Mouse (Mus musculus) regulatory T cell (primary cell): ENCODE results near the gene Gm10961.

Source experiments
- in situ Hi-C: fragments of 300-600 bp; cut with MboI, MseI; formaldehyde crosslinking; loops from one replicate; pipeline ENCODE4 v1.15.1; 2025; ENCODE audit warnings: high pct_unique_total_duplicates

Gm10961 gene

GRCm38 (mm10) chr3:107630682-107631522 lies at the start of gene Gm10961:
Gene Gm10961 (plus strand): TSS chr3:107631322.
- in situ Hi-C loops, result no loop called here

- in situ Hi-C loops, result loop anchor here (10.0 kb wide), 1 partner anchor 618 kb away; no protein-coding TSS in a partner anchor
These were observed 48.8 kb upstream of the Gm10961 start for GRCm38 (mm10) chr3:107582130-107582874.

GRCm38 (mm10) chr3:107582875-107583767 lies 48.0 kb upstream of the Gm10961 start:
- in situ Hi-C loops, result loop anchor here (10.0 kb wide), 1 partner anchor 618 kb away; no protein-coding TSS in a partner anchor

GRCm38 (mm10) chr3:107583893-107584292 lies 47.2 kb upstream of the Gm10961 start:
- in situ Hi-C loops, result loop anchor here (10.0 kb wide), 1 partner anchor 619 kb away; no protein-coding TSS in a partner anchor

DNA sequence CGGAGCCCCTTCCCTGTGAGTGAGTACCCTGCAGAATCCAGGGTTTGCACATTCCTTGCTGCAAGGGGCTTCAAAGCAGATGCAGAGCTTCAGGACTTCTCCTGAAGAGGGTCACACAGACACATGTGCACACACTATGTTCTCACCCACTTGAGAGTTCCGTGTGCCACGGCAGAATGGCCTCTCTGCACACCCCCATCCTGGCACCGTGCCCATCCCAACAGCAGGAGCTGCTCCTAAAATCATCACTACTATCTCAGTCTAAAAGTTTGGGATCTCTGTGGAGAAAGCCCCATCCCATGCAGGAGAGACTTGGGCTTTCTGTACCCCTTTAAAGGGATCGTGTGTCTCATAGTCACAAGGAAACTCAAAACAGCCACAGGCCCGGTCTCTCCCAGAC lies 44.6 kb upstream of the Gm10961 start:
- in situ Hi-C loops, result loop anchor here (10.0 kb wide), 1 partner anchor 622 kb away; no protein-coding TSS in a partner anchor

DNA sequence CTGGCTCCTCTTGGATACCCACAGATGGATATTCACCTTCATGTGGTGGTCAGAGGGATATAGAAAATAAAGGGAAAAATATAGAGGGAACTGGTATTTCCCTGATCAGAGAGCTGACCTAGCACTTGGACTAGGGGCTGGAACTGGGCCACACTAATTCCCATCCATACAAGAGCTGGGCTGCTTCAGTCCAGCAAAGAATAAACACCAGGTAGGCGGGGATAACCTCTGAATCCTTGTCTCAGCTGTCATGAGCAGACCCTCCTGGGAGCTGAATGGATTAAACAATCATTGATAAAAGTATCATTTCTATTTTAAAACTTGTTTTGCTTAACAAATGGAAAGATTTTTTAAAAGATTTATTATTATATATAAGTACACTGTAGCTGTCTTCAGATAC lies 39.5 kb upstream of the Gm10961 start:
- in situ Hi-C loops, result no loop called here

GRCm38 (mm10) chr3:107593632-107594031 lies 37.5 kb upstream of the Gm10961 start:
- in situ Hi-C loops, result no loop called here

DNA sequence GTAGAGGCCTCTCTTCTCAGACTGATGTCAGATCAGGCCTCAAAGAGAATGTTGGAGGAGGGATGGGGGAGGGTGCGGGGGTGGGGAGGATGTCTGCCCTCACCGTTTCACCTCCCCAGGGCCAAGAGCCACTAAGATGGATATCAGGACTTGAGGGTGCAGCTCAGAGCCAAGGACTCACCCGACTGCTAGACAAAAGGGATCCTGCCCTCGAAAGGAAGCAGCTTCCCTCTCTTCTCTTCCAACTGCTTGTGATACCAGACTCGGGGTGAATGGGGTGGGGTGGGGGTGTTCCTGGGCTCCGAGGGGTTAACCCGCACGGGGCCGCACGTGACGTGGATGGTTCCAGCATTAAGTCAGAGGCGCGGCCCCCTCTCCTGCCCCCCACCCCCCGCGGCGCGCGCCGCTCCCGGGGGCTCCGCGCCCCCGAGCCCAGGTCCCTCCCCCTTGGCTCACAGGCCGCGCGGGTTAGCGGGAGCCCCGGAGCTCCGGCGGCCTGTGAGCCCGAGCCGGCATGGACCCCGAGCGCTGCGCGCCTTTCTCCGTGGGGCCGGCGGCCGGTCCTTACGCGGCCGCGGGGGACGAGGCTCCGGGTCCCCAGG lies 36.4 kb upstream of the Gm10961 start, which contains the start of gene Alx3:
Gene Alx3, plus strand, starts transcription at position 370 of the 602 bp plus-strand sequence.
- in situ Hi-C loops, result no loop called here

DNA sequence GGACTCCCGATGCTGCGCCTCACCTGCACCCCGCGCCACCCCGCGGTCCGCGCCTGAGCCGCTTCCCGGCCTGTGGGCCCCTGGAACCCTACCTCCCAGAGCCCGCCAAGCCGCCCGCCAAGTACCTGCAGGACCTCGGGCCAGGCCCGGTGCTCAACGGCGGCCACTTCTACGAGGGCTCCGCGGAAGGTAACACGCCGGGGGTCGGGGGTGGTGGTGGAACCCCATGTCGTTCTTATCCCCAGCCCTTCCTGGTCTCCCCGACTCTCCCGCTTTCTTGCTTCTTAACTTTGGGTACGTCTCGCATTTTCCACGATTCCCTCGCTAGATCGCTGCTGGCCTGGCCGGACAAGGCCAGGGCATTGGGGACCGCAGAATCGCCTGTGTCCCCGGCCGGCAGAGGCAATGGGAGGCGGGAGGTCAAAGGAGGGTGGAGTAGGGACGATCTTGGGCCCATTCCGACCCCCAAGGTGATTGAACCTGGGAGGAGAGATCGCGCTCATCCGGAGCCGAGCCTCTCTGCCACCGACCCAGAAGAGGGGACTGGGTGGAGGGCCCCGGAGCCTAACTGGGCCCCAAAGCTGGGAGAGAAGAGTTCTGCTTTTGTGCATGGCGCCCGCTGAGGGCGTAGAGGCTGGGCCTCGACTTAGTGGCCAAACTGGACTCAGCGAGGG lies 35.7 kb upstream of the Gm10961 start:
- in situ Hi-C loops, result no loop called here

DNA sequence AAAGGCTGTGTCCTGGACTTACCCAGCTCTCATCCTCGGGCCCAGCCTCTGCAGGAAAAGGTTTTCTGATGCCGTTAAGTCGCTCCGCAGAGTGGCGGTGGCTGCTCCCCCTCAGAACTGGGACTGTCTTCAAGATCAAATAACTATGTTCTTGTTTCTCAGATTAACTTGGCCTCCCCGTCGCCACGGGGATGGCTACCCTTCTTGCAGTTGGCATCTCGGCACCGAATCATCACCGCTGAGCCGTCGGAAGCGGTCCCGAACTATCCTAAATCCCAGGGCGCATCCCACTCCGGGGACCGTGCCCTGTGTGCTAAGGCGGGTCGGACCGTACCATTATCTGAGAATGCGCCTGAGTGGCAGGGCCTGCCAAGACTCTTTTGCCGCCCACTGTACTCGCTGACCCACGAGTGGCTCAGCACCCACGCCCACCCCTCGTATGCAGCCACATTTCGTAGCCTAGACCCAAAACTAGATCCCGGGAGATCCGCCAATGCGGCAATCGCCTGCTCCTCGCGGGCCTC lies 35.1 kb upstream of the Gm10961 start:
- in situ Hi-C loops, result no loop called here

GRCm38 (mm10) chr3:107596559-107596958 lies 34.6 kb upstream of the Gm10961 start:
- in situ Hi-C loops, result no loop called here

- in situ Hi-C loops, result no loop called here
These were observed 34.0 kb upstream of the Gm10961 start for GRCm38 (mm10) chr3:107597134-107597533.

DNA sequence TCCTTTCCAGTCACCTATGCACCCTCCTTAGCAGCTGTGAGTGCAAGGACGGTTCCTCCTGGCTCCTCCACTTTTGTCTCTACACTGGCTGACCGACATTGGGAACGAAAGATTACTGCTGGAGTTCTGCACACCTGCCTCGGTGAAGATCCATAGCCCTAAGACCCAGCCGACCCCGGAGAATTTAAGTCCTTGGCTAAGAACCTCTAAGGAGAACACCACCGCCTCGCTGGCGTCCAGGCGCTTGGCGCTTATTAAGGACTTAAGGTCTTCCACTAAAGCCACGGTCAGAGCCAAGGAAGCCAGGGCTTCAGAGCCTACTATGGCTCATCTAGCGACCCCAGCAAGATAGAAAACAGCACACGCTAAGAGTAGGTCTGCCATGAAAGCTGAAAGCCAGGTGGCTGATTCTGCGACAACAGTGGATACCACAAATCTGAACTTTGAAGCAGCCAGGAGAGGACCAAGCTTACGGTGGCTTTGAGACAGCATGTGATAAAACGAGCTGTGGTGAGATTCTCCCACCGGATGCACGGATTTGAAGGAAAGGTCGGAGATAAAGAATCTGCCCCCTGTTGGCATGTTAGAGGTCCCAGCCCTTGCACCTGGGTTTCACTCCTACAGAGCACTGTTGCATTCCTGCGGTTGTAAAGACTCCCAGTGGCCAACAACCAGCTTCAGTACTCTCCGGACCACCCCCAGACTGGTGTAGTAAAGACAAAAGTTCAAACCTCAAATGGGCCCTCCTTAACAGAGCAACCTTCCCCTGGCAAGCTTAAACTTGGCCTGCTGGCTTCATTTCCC lies 33.3 kb upstream of the Gm10961 start:
- in situ Hi-C loops, result no loop called here

DNA sequence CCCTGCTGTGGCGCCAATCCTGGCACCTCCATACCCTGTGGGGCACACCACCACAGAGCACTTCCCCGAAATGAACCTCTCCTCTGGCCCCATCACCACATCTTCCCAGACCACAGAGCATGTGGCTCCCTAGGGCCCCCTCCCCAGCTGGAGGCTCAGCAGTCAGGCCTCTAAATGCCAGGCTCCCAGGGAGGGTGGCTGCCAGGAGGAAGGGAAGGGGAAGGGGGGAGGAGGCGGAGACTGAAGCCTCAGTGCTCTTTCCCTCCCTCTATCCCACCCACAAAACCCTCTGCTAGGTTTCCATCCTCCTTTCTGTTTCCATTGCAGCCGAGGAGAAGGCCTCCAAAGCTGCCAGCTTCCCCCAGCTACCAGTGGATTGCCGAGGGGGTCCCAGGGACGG lies 31.0 kb upstream of the Gm10961 start:
- in situ Hi-C loops, result loop anchor here (10.0 kb wide), 1 partner anchor 265 kb away; no protein-coding TSS in a partner anchor

- in situ Hi-C loops, result loop anchor here (10.0 kb wide), 1 partner anchor 259 kb away; no protein-coding TSS in a partner anchor
These were observed 25.8 kb upstream of the Gm10961 start for GRCm38 (mm10) chr3:107605304-107605703.

- in situ Hi-C loops, result loop anchor here (10.0 kb wide), 1 partner anchor 258 kb away; no protein-coding TSS in a partner anchor
These were observed 23.9 kb upstream of the Gm10961 start for GRCm38 (mm10) chr3:107607221-107607620.

GRCm38 (mm10) chr3:107608808-107609207 lies 22.3 kb upstream of the Gm10961 start:
- in situ Hi-C loops, result loop anchor here (10.0 kb wide), 1 partner anchor 256 kb away; no protein-coding TSS in a partner anchor

- in situ Hi-C loops, result loop anchor here (10.0 kb wide), 1 partner anchor 255 kb away; no protein-coding TSS in a partner anchor
These were observed 21.7 kb upstream of the Gm10961 start for GRCm38 (mm10) chr3:107609376-107609775.

DNA sequence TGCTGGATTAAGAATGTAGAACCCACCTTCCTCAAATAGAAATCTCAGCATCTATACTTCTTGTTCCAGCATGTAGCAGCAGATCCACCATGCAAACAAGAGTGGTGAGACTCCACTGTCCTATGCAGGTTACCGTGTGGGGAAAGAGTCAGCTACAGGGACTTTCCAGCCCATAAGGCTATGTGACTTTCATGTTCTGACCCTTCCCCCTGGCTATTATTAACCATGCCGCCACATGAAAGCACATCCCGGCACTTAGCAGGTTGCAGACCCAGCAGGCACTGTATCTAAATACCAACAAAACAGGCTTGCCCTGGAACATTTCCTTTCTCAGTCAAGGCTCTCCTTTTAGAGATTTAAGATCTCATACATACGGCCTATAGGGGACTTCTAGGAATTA lies 19.7 kb upstream of the Gm10961 start:
- in situ Hi-C loops, result no loop called here
